Mouse (Mus musculus): ENCODE measurements around the gene Cyp2t4.

GRCm38 (mm10) chr7:27189271-27189931 is 35.9 kb downstream of the Cyp2t4 start:
- peak; percentile 17; the same call in 1 of the 2 replicates for TF ChIP-seq CTCF (IDR thresholded peaks at IDR 0.05; ENCODE audit: control insufficient read depth, insufficient read depth, insufficient replicate concordance, low read depth, low read length)
- no peak for TF ChIP-seq POLR2A (IDR thresholded peaks at IDR 0.05; ENCODE audit: control insufficient read depth, low read depth, low read length)

Measured in testis, adult 2 months (tissue).